29 mouse cellular contexts compared by ENCODE assay signal in the genomic region with DNA sequence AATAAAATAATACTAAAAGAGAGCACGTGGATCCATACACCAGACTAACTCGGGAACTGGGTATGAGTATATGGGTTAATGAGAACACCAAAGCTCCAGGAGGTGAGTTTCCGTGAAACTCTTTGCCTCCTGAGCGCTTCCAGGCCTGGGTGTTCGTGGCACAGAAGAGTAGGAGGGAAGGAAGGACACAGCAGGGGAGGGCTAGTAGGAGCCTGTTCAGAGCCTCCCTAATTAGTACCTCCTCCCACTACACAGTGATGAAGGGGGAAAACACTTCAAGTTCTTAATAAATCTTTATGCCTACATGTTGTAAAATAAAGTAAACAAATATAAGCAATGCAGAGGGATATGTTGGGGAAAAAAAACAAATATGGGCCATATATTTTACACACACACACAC.
DNase-seq lines count a peak whose midpoint lies in the region; ATAC-seq and TF ChIP-seq lines count a peak whose summit lies in the region.
"Had no signal": no experiment of that assay in that cellular context is flagged by ENCODE, and none has a peak within 500 bp of the region (broad histone marks: within the 10 kb centered on the region; RNA-seq: fewer than 3 reads in every experiment).

No protein-coding gene starts in this region.

- H3K4me1 ChIP-seq in kidney, embryonic 14.5 days (ENCODE audit: control insufficient read depth, insufficient read depth, low read length), result no peaks in the 10 kb centered on the region
- H3K4me1 ChIP-seq in kidney, postnatal 0 days (replicated peaks; ENCODE audit: insufficient read depth, low read length), result no peaks in the 10 kb centered on the region
- H3K4me1 ChIP-seq: embryonic facial prominence, embryonic 10.5 days; embryonic facial prominence, embryonic 13.5 days; forebrain, embryonic 12.5 days; forebrain, embryonic 15.5 days; heart, embryonic 10.5 days; heart, embryonic 13.5 days had no signal

- no peak overlapping the region for H3K9ac ChIP-seq in kidney, embryonic 14.5 days (ENCODE audit: low read depth, low read length)
- H3K9ac ChIP-seq in kidney, postnatal 0 days (ENCODE audit: low read depth, low read length), result no peak overlapping the region
- H3K9ac ChIP-seq: embryonic facial prominence, embryonic 13.5 days; forebrain, embryonic 12.5 days; forebrain, embryonic 15.5 days; heart, embryonic 13.5 days; hindbrain, embryonic 14.5 days had no signal

- WGBS in kidney, embryonic 14.5 days, result 53% methylated on average over 5 of the region's 5 CpGs
- 46% methylated on average over 5 of the region's 5 CpGs for WGBS in kidney, postnatal 0 days

- peak; percentile 73 for ATAC-seq in kidney, embryonic 14.5 days (ENCODE audit: low FRiP score, low TSS enrichment)
- no peak; the same call in 1 of the 2 replicates for ATAC-seq in kidney, postnatal 0 days (replicated peaks; ENCODE audit: low FRiP score, low read depth)
- ATAC-seq: activated CD4-positive, CD25-positive, alpha-beta regulatory T cell, adult 4 months; forebrain, embryonic 15.5 days; hindbrain, postnatal 0 days; Patski had no signal

- H3K4me3 ChIP-seq in kidney, embryonic 14.5 days (ENCODE audit: low read length), result no peak overlapping the region
- H3K4me3 ChIP-seq in kidney, postnatal 0 days (replicated peaks; ENCODE audit: low read depth, low read length), result no peak overlapping the region
- H3K4me3 ChIP-seq: embryonic facial prominence, embryonic 10.5 days; embryonic facial prominence, embryonic 13.5 days; erythroblast, embryonic 14.5 days; forebrain, embryonic 12.5 days; forebrain, embryonic 15.5 days; heart, adult 2 months; heart, embryonic 10.5 days; heart, embryonic 13.5 days had no signal

- no peak overlapping the region for H3K27ac ChIP-seq in kidney, embryonic 14.5 days (ENCODE audit: low read depth, low read length)
- no peak overlapping the region for H3K27ac ChIP-seq in kidney, postnatal 0 days
- H3K27ac ChIP-seq: embryonic facial prominence, embryonic 10.5 days; embryonic facial prominence, embryonic 13.5 days; forebrain, embryonic 12.5 days; forebrain, embryonic 15.5 days; heart, adult 2 months; heart, embryonic 10.5 days; heart, embryonic 13.5 days; hindbrain, embryonic 14.5 days; hindbrain, postnatal 0 days had no signal

- no peaks in the 10 kb centered on the region for H3K27me3 ChIP-seq in kidney, embryonic 14.5 days (ENCODE audit: control insufficient read depth, insufficient read depth, low read length)
- H3K27me3 ChIP-seq in kidney, postnatal 0 days (ENCODE audit: insufficient read depth, low read length), result no peaks in the 10 kb centered on the region
- H3K27me3 ChIP-seq: embryonic facial prominence, embryonic 13.5 days; forebrain, embryonic 12.5 days; forebrain, embryonic 15.5 days; heart, embryonic 13.5 days; Patski had no signal

- H3K9me3 ChIP-seq in kidney, embryonic 14.5 days (ENCODE audit: control insufficient read depth, low read length), result no peaks in the 10 kb centered on the region
- no peaks in the 10 kb centered on the region for H3K9me3 ChIP-seq in kidney, postnatal 0 days (replicated peaks; ENCODE audit: low read length)
- H3K9me3 ChIP-seq: embryonic facial prominence, embryonic 10.5 days; embryonic facial prominence, embryonic 13.5 days; forebrain, embryonic 12.5 days; forebrain, embryonic 15.5 days; G1E; heart, embryonic 10.5 days; heart, embryonic 13.5 days had no signal

- DNase-seq in kidney, postnatal 14 days, result no peak
- DNase-seq in kidney, postnatal 0 days (ENCODE audit: low spot score), result peak; percentile 24
- no peak for DNase-seq in kidney, adult 18-20 months
- DNase-seq in ES-CJ7 (ENCODE audit: low read depth, low spot score), result peak; percentile 24
- no peak for DNase-seq in urinary bladder, postnatal 10 days (ENCODE audit: low spot score)
- DNase-seq: adrenal gland, adult 8-10 months; adrenal gland, postnatal 25 days; cerebellum, adult 11-12 months; cerebellum, adult 8-10 months; cerebellum, postnatal 10 days; cerebellum, postnatal 36 days; embryo, embryonic 11 days; gastrocnemius, postnatal 36 days; heart, adult 2 months; heart, postnatal 14 days; heart, postnatal 4 days had no signal

- H3K36me3 ChIP-seq in kidney, embryonic 14.5 days (ENCODE audit: control insufficient read depth, insufficient read depth, low read length), result no peaks in the 10 kb centered on the region
- H3K36me3 ChIP-seq in kidney, postnatal 0 days (ENCODE audit: insufficient read depth, low read length), result no peaks in the 10 kb centered on the region
- H3K36me3 ChIP-seq: embryonic facial prominence, embryonic 10.5 days; embryonic facial prominence, embryonic 13.5 days; forebrain, embryonic 12.5 days; forebrain, embryonic 15.5 days; G1E; heart, embryonic 10.5 days; heart, embryonic 13.5 days had no signal

- no peak for TF ChIP-seq CTCF in kidney, postnatal 0 days (IDR thresholded peaks at IDR 0.05; ENCODE audit: low read depth)

- no peak overlapping the region for H3K4me2 ChIP-seq in kidney, embryonic 14.5 days (replicated peaks; ENCODE audit: low read depth, low read length)
- no peak overlapping the region for H3K4me2 ChIP-seq in kidney, postnatal 0 days (ENCODE audit: low read length)
- H3K4me2 ChIP-seq: embryonic facial prominence, embryonic 13.5 days; forebrain, embryonic 12.5 days; forebrain, embryonic 15.5 days; heart, embryonic 13.5 days; hindbrain, embryonic 14.5 days had no signal

Comparison
In these comparisons a context has a peak if more than half of its experiments do, and no peak if none do; other contexts are left out.
1. DNase-seq: peak in kidney, postnatal 0 days (single experiment) and ES-CJ7 (single experiment); none in kidney, postnatal 14 days (single experiment), kidney, adult 18-20 months (single experiment) and urinary bladder, postnatal 10 days (single experiment).